Mouse (Mus musculus): ENCODE measurements around the gene Prkd1. TPM values are rescaled to one million over a fixed set of nuclear protein-coding genes. Genes with fewer than 3 reads are reported as not detected.

Prkd1 gene
- polyA plus RNA-seq, 1 experiment, result 8.0 TPM

- DNase-seq (ENCODE audit: extremely low spot score in 1 of 2, low spot score in 1 of 2), result no peak
Observed at GRCm38 (mm10) chr12:50560536-50560935, 88.4 kb downstream of the Prkd1 start.

GRCm38 (mm10) chr12:50558231-50558630 is 90.7 kb downstream of the Prkd1 start:
- DNase-seq (ENCODE audit: extremely low spot score in 1 of 2, low spot score in 1 of 2), result no peak

- no peak for DNase-seq (ENCODE audit: extremely low spot score in 1 of 2, low spot score in 1 of 2)
Observed at GRCm38 (mm10) chr12:50554214-50554613, 94.7 kb downstream of the Prkd1 start.

GRCm38 (mm10) chr12:50549860-50550555 is 98.9 kb downstream of the Prkd1 start:
- peak; percentile 24 to 82 for DNase-seq (ENCODE audit: extremely low spot score in 1 of 2, low spot score in 1 of 2)

- DNase-seq (ENCODE audit: extremely low spot score in 1 of 2, low spot score in 1 of 2), result peak in 1 of 2 experiments; percentile 45
Observed at GRCm38 (mm10) chr12:50546394-50546793, 102.5 kb downstream of the Prkd1 start.

- DNase-seq (ENCODE audit: extremely low spot score in 1 of 2, low spot score in 1 of 2), result no peak
Observed at GRCm38 (mm10) chr12:50545610-50545919, 103.3 kb downstream of the Prkd1 start.

- DNase-seq (ENCODE audit: extremely low spot score in 1 of 2, low spot score in 1 of 2), result no peak
Observed at GRCm38 (mm10) chr12:50544855-50545609, 103.9 kb downstream of the Prkd1 start.

GRCm38 (mm10) chr12:50540793-50541192 is 108.1 kb downstream of the Prkd1 start:
- DNase-seq (ENCODE audit: extremely low spot score in 1 of 2, low spot score in 1 of 2), result no peak

GRCm38 (mm10) chr12:50538296-50538965 is 110.5 kb downstream of the Prkd1 start:
- peak; percentile 66 to 75 for DNase-seq (ENCODE audit: extremely low spot score in 1 of 2, low spot score in 1 of 2)

GRCm38 (mm10) chr12:50537761-50538160 is 111.1 kb downstream of the Prkd1 start:
- DNase-seq (ENCODE audit: extremely low spot score in 1 of 2, low spot score in 1 of 2), result peak; percentile 16 to 53

- DNase-seq (ENCODE audit: extremely low spot score in 1 of 2, low spot score in 1 of 2), result no peak
Observed at GRCm38 (mm10) chr12:50537006-50537405, 111.9 kb downstream of the Prkd1 start.

- no peak for DNase-seq (ENCODE audit: extremely low spot score in 1 of 2, low spot score in 1 of 2)
Observed at GRCm38 (mm10) chr12:50528633-50529032, 120.3 kb downstream of the Prkd1 start.

GRCm38 (mm10) chr12:50524061-50524460 is 124.8 kb downstream of the Prkd1 start:
- DNase-seq (ENCODE audit: extremely low spot score in 1 of 2, low spot score in 1 of 2), result no peak

GRCm38 (mm10) chr12:50514526-50514925 is 134.4 kb downstream of the Prkd1 start:
- DNase-seq (ENCODE audit: extremely low spot score in 1 of 2, low spot score in 1 of 2), result no peak

GRCm38 (mm10) chr12:50511486-50512225 is 137.2 kb downstream of the Prkd1 start:
- no peak for DNase-seq (ENCODE audit: extremely low spot score in 1 of 2, low spot score in 1 of 2)

GRCm38 (mm10) chr12:50508762-50509161 is 140.1 kb downstream of the Prkd1 start:
- DNase-seq (ENCODE audit: extremely low spot score in 1 of 2, low spot score in 1 of 2), result no peak

GRCm38 (mm10) chr12:50499796-50500504 is 148.9 kb downstream of the Prkd1 start:
- no peak for DNase-seq (ENCODE audit: extremely low spot score in 1 of 2, low spot score in 1 of 2)

- no peak for DNase-seq (ENCODE audit: extremely low spot score in 1 of 2, low spot score in 1 of 2)
Observed at GRCm38 (mm10) chr12:50496006-50496405, 152.9 kb downstream of the Prkd1 start.

- peak in 1 of 2 experiments; percentile 8 for DNase-seq (ENCODE audit: extremely low spot score in 1 of 2, low spot score in 1 of 2)
Observed at GRCm38 (mm10) chr12:50479784-50480183, 169.1 kb downstream of the Prkd1 start.

- no peak for DNase-seq (ENCODE audit: extremely low spot score in 1 of 2, low spot score in 1 of 2)
Observed at GRCm38 (mm10) chr12:50457151-50457550, 191.7 kb downstream of the Prkd1 start.
